Mouse (Mus musculus): Measurements from ENCODE around the gene Clic5.

- TF ChIP-seq TAL1 (IDR thresholded peaks at IDR 0.05; ENCODE audit: low read length) (no peak), GATA1 (IDR thresholded peaks at IDR 0.05; ENCODE audit: low read length) (no peak)
Observed at GRCm38 (mm10) chr17:44215196-44215799, 26.9 kb downstream of the Clic5 start.

Measured in erythroblast, embryonic 14.5 days (primary cell).